In the genomic region with DNA sequence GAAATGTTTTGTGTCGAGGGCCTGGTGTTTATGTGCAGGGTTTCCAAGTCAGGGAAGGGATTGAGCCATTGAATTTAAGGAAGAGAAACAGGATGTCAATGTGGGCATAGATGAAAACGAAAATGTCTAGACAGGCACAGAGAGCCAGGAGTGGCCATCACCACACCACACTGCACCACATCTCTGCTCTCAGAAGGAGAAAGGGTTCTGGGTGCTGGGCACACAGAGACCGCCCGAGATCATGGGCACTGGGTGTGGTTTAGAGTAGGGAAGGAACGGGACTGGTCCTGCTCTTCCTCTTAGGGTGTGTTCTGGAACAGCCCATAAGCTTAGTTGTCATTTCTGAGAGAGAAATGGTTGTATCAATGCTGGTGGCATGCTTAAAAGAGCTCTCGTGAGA, we compare ENCODE assay signal across 8 mouse cellular contexts. TPM values are rescaled to one million over a fixed set of nuclear protein-coding genes. Genes with fewer than 3 reads are reported as not detected.
DNase-seq lines count a peak whose midpoint lies in the region; ATAC-seq lines count a peak whose summit lies in the region.

No protein-coding gene starts in this region.

- peak overlapping the region; percentile 36; the same call in 1 of the 2 replicates for H3K9ac ChIP-seq in neural tube, embryonic 11.5 days (ENCODE audit: low read length)
- peak overlapping the region; percentile 75; the same call in 1 of the 2 replicates for H3K9ac ChIP-seq in heart, embryonic 14.5 days (ENCODE audit: low read length)
- H3K9ac ChIP-seq in liver, embryonic 16.5 days (ENCODE audit: low read depth, low read length) = no peak overlapping the region

- no peak overlapping the region for H3K27ac ChIP-seq in neural tube, embryonic 11.5 days (ENCODE audit: low read depth, low read length)
- no peak overlapping the region for H3K27ac ChIP-seq in heart, embryonic 14.5 days (replicated peaks in 1 of 2; ENCODE audit: control insufficient read depth in 1 of 2, insufficient read depth in 1 of 2, low read depth in 2 of 2, low read length in 2 of 2)
- no peak overlapping the region for H3K27ac ChIP-seq in liver, embryonic 16.5 days (ENCODE audit: low read length)

- H3K9me3 ChIP-seq in neural tube, embryonic 11.5 days (ENCODE audit: control insufficient read depth, low read length) = no peaks in the 10 kb centered on the region
- no peaks in the 10 kb centered on the region for H3K9me3 ChIP-seq in heart, embryonic 14.5 days (ENCODE audit: control insufficient read depth, low read length)
- H3K9me3 ChIP-seq in liver, embryonic 16.5 days (replicated peaks; ENCODE audit: control insufficient read depth, low read length) = no peaks in the 10 kb centered on the region

- WGBS in neural tube, embryonic 11.5 days = 57% methylated on average over 6 of the region's 6 CpGs
- WGBS in heart, embryonic 14.5 days = 54% methylated on average over 6 of the region's 6 CpGs
- 38% methylated on average over 6 of the region's 6 CpGs for WGBS in liver, embryonic 16.5 days (ENCODE audit: insufficient replicate concordance)

- H3K4me2 ChIP-seq in neural tube, embryonic 11.5 days (ENCODE audit: low read depth) = peak overlapping the region; percentile 53
- H3K4me2 ChIP-seq in heart, embryonic 14.5 days (ENCODE audit: low read length) = peak overlapping the region; percentile 84
- H3K4me2 ChIP-seq in liver, embryonic 16.5 days (ENCODE audit: low read depth, low read length) = peak overlapping the region; percentile 74

- H3K27me3 ChIP-seq in neural tube, embryonic 11.5 days (ENCODE audit: control insufficient read depth, insufficient read depth, low read length) = no peaks in the 10 kb centered on the region
- no peaks in the 10 kb centered on the region for H3K27me3 ChIP-seq in heart, embryonic 14.5 days (ENCODE audit: control insufficient read depth, insufficient read depth, low read length)
- no peaks in the 10 kb centered on the region for H3K27me3 ChIP-seq in liver, embryonic 16.5 days (ENCODE audit: control insufficient read depth, insufficient read depth, low read depth, low read length)

- peak overlapping the region; percentile 61 for H3K4me3 ChIP-seq in neural tube, embryonic 11.5 days (ENCODE audit: low read depth, low read length)
- H3K4me3 ChIP-seq in heart, embryonic 14.5 days (ENCODE audit: control insufficient read depth in 1 of 2, insufficient read depth in 1 of 2, low read depth in 1 of 2, low read length in 2 of 2) = peak overlapping the region in 1 of 2 experiments; percentile 64; a peak in 2 of 4 replicates
- H3K4me3 ChIP-seq in liver, embryonic 16.5 days (ENCODE audit: low read depth, low read length) = no peak overlapping the region

- no peak for ATAC-seq in neural tube, embryonic 11.5 days (ENCODE audit: insufficient read depth, low FRiP score, low TSS enrichment)
- no peak for ATAC-seq in heart, embryonic 14.5 days (ENCODE audit: insufficient number of reproducible peaks, insufficient read depth, low FRiP score, low read depth)
- no peak for ATAC-seq in liver, embryonic 16.5 days (ENCODE audit: low read depth)

- DNase-seq in neural tube, embryonic 11.5 days (ENCODE audit: low spot score) = no peak
- no peak for DNase-seq in neural tube, embryonic 10.5 days (ENCODE audit: extremely low spot score, low spot score)
- no peak for DNase-seq in right cerebral cortex, postnatal 10 days (ENCODE audit: low spot score in 2 of 2)
- DNase-seq in adipocyte (ENCODE audit: low spot score) = no peak
- DNase-seq in layer of hippocampus, postnatal 25 days (ENCODE audit: extremely low spot score in 1 of 2, low spot score in 1 of 2) = no peak
- DNase-seq in adrenal gland, postnatal 4 days (ENCODE audit: low spot score in 2 of 2) = no peak

- H3K4me1 ChIP-seq in neural tube, embryonic 11.5 days (ENCODE audit: control insufficient read depth, insufficient read depth, low read length) = peaks cover 5% of the 10 kb centered on the region; the same call in 1 of the 2 replicates
- peaks cover 0 to 7% of the 10 kb centered on the region in 2 experiments; a peak in 2 of 4 replicates for H3K4me1 ChIP-seq in heart, embryonic 14.5 days (ENCODE audit: control insufficient read depth in 2 of 2, insufficient read depth in 2 of 2, low read length in 2 of 2)
- peaks cover 3% of the 10 kb centered on the region; the same call in 1 of the 2 replicates for H3K4me1 ChIP-seq in liver, embryonic 16.5 days (ENCODE audit: control insufficient read depth, low read depth, low read length)

- H3K36me3 ChIP-seq in neural tube, embryonic 11.5 days (ENCODE audit: control insufficient read depth, insufficient read depth, low read length) = peaks cover 4% of the 10 kb centered on the region; the same call in 1 of the 2 replicates
- peaks cover 9% of the 10 kb centered on the region for H3K36me3 ChIP-seq in heart, embryonic 14.5 days (ENCODE audit: control insufficient read depth, insufficient read depth, low read length)
- no peaks in the 10 kb centered on the region for H3K36me3 ChIP-seq in liver, embryonic 16.5 days (ENCODE audit: control insufficient read depth, insufficient read depth)

RNA-seq across cellular contexts. Expression of gene Zfp658, which starts 1.2 kb away (rescaled TPM):
- polyA plus RNA-seq in neural tube, embryonic 11.5 days (2014; fragmentation: Nextera tagmentation; extraction: Ambion mirVana) = 7.7 and 8.9 TPM in 2 replicates
- 1.3 TPM in 2 replicates for polyA plus RNA-seq in heart, embryonic 14.5 days (2014; fragmentation: Nextera tagmentation; extraction: Ambion mirVana)
- polyA plus RNA-seq in liver, embryonic 16.5 days (2015; fragmentation: Nextera tagmentation; extraction: Ambion mirVana) = 0.19 and 0.29 TPM in 2 replicates
- total RNA-seq in layer of hippocampus, postnatal 25 days (2021) = 1 to 10 TPM; 5.2 to 6.1 TPM
- 1 to 10 TPM; 3.4 TPM for total RNA-seq in adrenal gland, postnatal 4 days (2021)

RNA-seq across cellular contexts. Expression of gene Zfp719, which starts 16.1 kb away (rescaled TPM):
- 18.4 and 19.3 TPM in 2 replicates for polyA plus RNA-seq in neural tube, embryonic 11.5 days (2014; fragmentation: Nextera tagmentation; extraction: Ambion mirVana)
- 7.8 and 7.9 TPM in 2 replicates for polyA plus RNA-seq in heart, embryonic 14.5 days (2014; fragmentation: Nextera tagmentation; extraction: Ambion mirVana)
- 1.8 and 2.2 TPM in 2 replicates for polyA plus RNA-seq in liver, embryonic 16.5 days (2015; fragmentation: Nextera tagmentation; extraction: Ambion mirVana)
- 10 to 100 TPM; 21.6 to 25.3 TPM for total RNA-seq in layer of hippocampus, postnatal 25 days (2021)
- total RNA-seq in adrenal gland, postnatal 4 days (2021) = 10 to 100 TPM; 17.6 to 18.9 TPM

RNA-seq across cellular contexts. Expression of gene Cd33, which starts 19.1 kb away (rescaled TPM):
- polyA plus RNA-seq in neural tube, embryonic 11.5 days (2014; fragmentation: Nextera tagmentation; extraction: Ambion mirVana) = 1.2 and 1.3 TPM in 2 replicates
- 1.1 TPM in 2 replicates for polyA plus RNA-seq in heart, embryonic 14.5 days (2014; fragmentation: Nextera tagmentation; extraction: Ambion mirVana)
- 3.8 and 4.6 TPM in 2 replicates for polyA plus RNA-seq in liver, embryonic 16.5 days (2015; fragmentation: Nextera tagmentation; extraction: Ambion mirVana)
- 1 to 10 TPM; 3.2 to 5.7 TPM for total RNA-seq in layer of hippocampus, postnatal 25 days (2021)
- 1 to 10 TPM; 3.0 to 4.1 TPM for total RNA-seq in adrenal gland, postnatal 4 days (2021)

RNA-seq across cellular contexts. Expression of gene Zfp819, which starts 43.7 kb away (rescaled TPM):
- polyA plus RNA-seq in neural tube, embryonic 11.5 days (2014; fragmentation: Nextera tagmentation; extraction: Ambion mirVana) = 0.25 and 0.64 TPM in 2 replicates
- polyA plus RNA-seq in heart, embryonic 14.5 days (2014; fragmentation: Nextera tagmentation; extraction: Ambion mirVana) = not detected in 2 replicates
- polyA plus RNA-seq in liver, embryonic 16.5 days (2015; fragmentation: Nextera tagmentation; extraction: Ambion mirVana) = not detected in 2 replicates
- total RNA-seq in layer of hippocampus, postnatal 25 days (2021) = under 1 TPM in 1 of 2 experiments, not detected in 1; 0.20 TPM
- total RNA-seq in adrenal gland, postnatal 4 days (2021) = under 1 TPM; 0.22 to 0.28 TPM

RNA-seq across cellular contexts. Expression of gene 4931406B18Rik, which starts 57.6 kb away (rescaled TPM):
- not detected in 2 replicates for polyA plus RNA-seq in neural tube, embryonic 11.5 days (2014; fragmentation: Nextera tagmentation; extraction: Ambion mirVana)
- not detected in 2 replicates for polyA plus RNA-seq in heart, embryonic 14.5 days (2014; fragmentation: Nextera tagmentation; extraction: Ambion mirVana)
- polyA plus RNA-seq in liver, embryonic 16.5 days (2015; fragmentation: Nextera tagmentation; extraction: Ambion mirVana) = not detected in 2 replicates
- not detected for total RNA-seq in layer of hippocampus, postnatal 25 days (2021)
- total RNA-seq in adrenal gland, postnatal 4 days (2021) = not detected
